Mouse (Mus musculus): ENCODE results near the gene Mto1.

The Mto1 gene

DNA sequence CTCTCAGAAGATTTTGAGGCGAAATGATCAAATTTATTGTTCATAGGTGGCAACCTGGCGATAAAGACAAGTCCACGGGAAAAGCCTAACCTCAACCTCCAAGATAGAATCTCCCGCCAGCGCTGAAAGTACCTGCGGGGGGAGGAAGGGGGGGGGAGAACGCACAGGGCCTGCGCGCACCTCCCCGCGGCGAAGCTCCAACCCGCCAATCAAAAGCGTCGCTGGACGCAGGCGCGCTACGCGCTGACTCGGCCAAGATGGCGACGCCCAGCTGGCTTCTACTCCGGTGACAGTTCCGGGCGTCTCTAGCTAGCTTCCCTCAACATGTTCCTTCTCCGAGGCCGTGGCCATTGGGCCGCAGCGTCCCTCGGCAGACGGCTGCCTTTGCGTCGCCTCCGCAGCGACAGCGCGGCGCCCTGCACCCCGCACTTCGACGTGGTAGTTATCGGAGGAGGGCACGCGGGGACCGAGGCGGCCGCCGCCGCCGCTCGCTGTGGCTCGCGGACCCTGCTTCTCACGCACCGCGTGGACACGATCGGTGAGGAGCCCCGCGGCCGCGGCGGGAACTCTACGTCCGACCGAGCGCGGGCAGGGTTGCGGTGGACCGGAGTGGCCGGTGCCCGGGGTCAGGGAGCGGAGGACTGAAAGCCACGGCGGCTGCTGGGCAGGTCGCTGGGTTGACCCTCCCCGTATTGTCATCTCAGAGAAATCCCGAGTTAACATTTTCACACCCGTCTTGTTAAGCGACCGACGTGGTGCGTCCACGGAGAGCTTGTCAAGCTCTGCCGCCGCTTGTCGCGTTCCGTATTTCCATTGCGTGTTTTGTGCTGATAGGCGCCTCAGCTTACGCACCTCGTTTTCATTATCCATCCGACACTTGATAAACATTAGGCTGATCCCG is at the start of gene Mto1, which contains the start of gene Gm17324:
Mto1 (plus strand) TSS at position 236 of the 901 bp plus-strand sequence.
Gm17324 (minus strand) TSS at position 814 of the 901 bp plus-strand sequence.
- DNase-seq: peak; percentile 86 to 95

DNA sequence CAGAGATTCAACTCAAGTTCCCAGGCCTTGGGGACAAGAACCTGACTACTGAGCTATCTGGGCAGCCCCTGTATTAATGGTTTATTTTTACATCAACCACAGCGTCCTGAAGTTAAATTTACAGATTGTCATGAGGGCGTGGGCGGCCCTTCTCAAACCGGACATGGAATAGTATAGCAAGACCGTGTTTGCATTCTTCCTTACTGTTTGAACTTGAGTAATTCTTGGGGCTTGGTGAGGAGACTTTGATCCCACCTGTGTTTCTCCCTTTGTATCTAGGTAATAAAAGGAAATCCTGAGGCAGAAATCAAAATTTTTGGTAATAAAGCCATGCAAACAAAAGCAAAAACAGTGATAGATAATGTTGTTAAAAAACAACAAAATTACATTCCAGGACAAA is 47.4 kb upstream of the Mto1 start:
- no peak for DNase-seq

DNA sequence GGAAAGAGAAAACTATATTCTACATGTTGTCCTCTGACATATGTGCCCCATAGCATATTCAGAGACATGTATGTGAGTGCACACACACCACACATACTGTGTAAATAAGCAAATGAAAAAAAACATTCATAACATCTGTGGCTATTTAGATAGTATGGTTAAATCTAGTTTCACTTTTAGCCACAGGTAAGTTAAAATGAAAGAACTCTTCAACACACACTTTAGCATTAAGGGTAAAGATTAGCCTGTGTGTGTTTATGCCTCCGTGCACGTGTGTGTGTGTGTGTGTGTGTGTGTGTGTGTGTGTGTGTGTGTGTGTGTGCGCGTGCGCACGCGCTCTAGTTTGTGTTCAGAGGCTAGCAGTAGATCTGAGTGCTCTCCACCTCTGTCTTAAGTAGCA is 46.4 kb upstream of the Mto1 start:
- DNase-seq: no peak

- no peak for DNase-seq
Measured at GRCm38 (mm10) chr9:78427362-78427781, 20.6 kb upstream of the Mto1 start.

GRCm38 (mm10) chr9:78428185-78428584 is 19.8 kb upstream of the Mto1 start:
- DNase-seq: no peak

GRCm38 (mm10) chr9:78428870-78429432 is 19.1 kb upstream of the Mto1 start:
- no peak for DNase-seq

DNA sequence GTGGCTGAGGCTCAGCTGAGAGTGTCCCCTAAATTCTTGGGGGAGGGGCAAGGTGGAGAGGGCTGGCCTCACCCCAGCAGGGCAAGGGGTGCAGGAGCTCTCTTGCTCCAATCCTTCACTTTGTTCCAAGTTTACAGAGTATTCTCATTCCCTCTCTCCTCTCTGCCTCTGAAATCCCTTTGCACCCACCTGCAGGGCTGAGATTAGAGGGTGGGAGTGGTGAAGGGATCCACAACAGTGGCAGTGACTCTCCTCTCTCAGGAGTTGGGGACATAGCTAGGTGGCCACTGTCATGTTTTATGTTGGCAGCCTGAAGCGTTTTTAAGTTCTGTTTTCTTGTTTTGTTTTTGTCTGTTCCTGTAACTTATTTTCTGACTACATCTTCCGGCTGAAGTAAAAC is 18.5 kb upstream of the Mto1 start:
- no peak for DNase-seq

GRCm38 (mm10) chr9:78430486-78430885 is 17.5 kb upstream of the Mto1 start:
- no peak for DNase-seq

- DNase-seq: no peak
Measured at GRCm38 (mm10) chr9:78432471-78432870, 15.5 kb upstream of the Mto1 start.

GRCm38 (mm10) chr9:78439426-78439825 is 8.6 kb upstream of the Mto1 start:
- peak in 1 of 2 experiments; percentile 37 for DNase-seq

- DNase-seq: peak in 1 of 2 experiments; percentile 38
Measured at GRCm38 (mm10) chr9:78442237-78442578, 5.8 kb upstream of the Mto1 start.

GRCm38 (mm10) chr9:78442579-78443392 is 5.2 kb upstream of the Mto1 start, which contains the start of gene Cgas:
Gene Cgas (minus strand): TSS chr9:78443237.
- peak; percentile 67 to 79 for DNase-seq

- DNase-seq: no peak
Measured at GRCm38 (mm10) chr9:78447606-78447972, 419 bp upstream of the Mto1 start.

DNA sequence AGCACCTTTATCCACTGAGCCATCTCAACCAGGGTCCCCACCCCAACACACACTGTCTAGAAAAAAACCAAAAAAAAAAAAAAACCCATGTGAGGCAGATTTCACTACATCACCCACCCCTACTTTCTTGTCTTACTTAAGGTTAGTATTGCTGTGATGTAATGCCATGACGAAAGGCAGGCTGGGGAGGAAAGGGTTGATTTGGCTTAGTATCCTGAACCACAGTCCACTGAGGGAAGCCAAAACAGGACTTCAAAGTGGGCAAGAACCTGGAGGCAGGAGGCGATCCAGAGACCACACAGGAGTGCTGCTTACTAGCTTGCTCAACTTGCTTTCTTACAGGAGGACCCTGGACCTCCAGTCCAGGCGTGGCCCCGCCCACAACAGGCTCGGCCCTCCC is 2.4 kb downstream of the Mto1 start:
- DNase-seq: peak in 1 of 2 experiments; percentile 39

DNA sequence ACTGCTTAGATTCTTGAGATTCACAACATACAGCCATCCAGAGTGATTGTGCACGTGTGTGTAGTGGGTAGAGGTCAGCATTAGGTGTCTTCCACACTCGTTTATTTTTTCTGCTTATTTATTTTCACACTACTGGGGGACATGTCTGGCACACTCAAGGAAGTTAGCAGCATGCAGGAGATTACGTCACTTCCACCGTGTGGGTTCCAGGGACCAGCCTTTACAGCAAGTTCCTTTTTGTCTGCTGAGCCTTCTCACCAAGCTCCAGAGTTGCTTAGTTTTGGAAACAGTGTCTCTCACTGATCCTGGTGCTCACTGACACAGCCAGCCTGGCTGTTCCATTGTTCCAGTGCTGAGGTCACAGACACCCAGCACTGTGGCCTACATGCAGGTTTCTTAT is 3.4 kb downstream of the Mto1 start:
- DNase-seq: no peak

- no peak for DNase-seq
Measured at GRCm38 (mm10) chr9:78457026-78457425, 9.0 kb downstream of the Mto1 start.

- DNase-seq: no peak
Measured at GRCm38 (mm10) chr9:78463337-78463736, 15.3 kb downstream of the Mto1 start.

DNA sequence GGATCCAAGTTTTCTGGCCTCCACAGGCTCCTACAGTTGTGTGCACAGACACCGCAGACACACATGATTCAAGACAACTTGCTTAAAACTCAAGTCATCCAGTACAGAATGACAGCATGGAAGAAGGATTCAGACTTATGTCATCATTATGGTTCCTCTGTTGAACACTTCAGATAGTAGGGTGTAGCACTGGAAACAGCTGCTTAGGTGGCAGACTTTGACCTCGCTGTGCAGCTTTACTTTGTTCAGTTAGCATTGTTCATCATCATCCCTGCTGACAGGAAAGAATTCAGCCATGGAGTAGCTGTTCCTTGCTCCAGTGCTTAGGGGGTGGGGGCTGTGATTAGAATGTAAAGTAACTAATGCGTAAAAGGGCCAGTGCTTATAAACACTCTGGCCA is 17.7 kb downstream of the Mto1 start:
- no peak for DNase-seq

DNA sequence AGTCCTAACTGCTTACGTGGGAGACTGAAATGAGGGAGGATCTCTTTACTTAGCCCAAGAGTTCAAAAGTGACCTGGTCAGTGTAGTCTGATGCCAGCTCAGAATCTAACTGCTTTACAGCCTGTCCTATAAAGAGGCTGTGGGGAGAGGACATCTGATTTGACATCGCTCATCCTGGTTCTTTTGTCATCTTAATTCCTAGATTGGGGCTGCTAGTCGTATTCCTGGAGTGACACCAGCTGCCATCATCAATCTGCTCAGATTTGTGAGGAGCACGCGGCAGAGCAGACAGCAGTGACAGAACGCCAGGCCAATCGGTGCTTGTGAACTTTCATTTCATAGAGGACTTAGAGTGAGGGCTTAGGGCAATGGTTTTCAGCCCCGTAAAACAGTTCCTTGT is 25.6 kb downstream of the Mto1 start:
- no peak for DNase-seq

- no peak for DNase-seq
Measured at GRCm38 (mm10) chr9:78474270-78474669, 26.3 kb downstream of the Mto1 start.

DNA sequence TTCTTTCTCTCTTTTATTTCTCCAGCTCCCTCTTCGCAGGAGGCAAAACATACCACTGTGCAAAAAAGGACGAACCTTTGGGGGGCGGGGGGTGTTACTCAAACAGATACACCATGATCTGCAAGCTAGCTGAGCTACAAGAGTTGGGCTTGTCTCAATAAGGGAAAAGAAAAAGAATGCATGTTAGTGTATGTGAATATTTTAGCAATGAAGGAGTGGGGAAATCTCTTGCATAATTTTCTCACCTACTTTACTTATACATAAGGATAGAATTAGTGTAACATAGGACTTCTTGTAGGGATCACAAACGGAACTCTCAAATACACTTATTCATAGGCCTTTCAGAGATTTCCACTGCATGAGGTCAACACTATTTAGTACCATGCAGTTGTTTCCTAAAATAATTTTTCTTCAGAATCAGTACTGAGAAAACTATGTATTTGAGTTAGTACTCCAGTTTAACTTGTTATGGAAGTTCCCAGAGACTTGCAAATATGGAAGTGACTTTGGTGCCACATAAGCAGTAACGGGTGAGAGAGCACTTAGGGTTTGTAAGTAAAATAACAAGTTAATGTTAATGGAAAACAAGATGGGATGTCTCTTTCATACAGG is 26.9 kb downstream of the Mto1 start:
- DNase-seq: no peak

DNA sequence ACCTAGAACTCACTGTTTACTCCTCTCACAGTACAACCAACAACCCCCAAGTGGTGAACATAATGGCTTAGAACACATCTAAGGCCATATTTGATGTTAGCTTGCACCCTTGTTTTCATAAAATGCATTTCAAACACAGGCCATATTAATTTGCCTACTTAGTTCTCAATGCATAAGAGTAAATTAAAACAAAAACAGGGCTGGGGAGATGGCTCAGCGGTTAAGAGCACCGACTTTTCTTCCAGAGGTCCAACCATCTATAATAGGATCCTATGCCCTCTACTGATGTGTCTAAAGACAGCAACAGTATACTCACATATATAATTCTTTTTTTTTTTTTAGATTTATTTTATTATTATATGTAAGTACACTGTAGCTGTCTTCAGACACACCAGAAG is 27.4 kb downstream of the Mto1 start:
- DNase-seq: no peak

- DNase-seq: no peak
Measured at GRCm38 (mm10) chr9:78475873-78476272, 27.9 kb downstream of the Mto1 start.
